Mouse (Mus musculus) heart, postnatal 25 days (tissue): ENCODE measurements at regions not wholly inside any gene's neighbourhood (a gene's known extent, or its start where the extent isn't known, plus 50 kb on each side); places are given as distances from the start of the nearest gene placed in this dataset.
A peak's percentile ranks its signal among the peaks of the same experiment; 100 is the strongest.

Experiments
- DNase-seq: peaks from one replicate; pipeline ENCODE4 v3.0.0; 2022; ENCODE audit warnings: low spot score
- intact Hi-C: fragments of 180-260 bp; cut with DNase I; formaldehyde crosslinking; loops from one replicate; pipeline ENCODE4 v1.15.1; 2025

DNA sequence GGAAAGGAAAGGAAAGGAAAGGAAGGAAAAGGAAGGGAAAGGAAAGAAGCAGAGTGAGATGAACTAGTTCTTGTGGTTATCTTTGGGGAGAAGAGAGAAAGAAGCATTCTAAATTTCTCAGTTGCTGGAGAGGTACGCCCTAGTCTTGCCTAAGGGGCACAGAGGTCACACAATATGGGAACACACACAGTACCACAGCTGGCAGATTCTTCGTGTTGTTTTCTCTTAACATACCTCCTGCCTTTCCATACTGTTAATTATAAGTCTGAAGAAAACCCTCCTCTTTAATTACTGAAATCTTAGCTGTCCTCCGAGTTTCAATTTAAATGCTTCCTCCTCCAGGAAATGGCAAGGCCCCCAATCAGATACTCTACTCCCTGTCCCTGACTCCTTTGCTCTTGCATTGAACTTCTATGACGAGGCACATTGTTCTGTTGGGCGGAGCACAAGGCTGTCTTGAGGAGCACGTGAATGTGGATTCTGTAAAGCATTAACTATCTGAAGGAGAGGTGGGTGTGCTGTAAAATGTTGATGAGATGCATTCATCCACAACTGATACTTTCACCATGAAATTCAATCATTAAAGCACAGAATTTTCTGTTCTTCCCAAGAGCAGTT, 234.2 kb upstream of the Gm5148 start:
- no peak for DNase-seq
- intact Hi-C loops, result loop anchor here (10.0 kb wide), 1 partner anchor 484 kb away; no protein-coding TSS in a partner anchor

DNA sequence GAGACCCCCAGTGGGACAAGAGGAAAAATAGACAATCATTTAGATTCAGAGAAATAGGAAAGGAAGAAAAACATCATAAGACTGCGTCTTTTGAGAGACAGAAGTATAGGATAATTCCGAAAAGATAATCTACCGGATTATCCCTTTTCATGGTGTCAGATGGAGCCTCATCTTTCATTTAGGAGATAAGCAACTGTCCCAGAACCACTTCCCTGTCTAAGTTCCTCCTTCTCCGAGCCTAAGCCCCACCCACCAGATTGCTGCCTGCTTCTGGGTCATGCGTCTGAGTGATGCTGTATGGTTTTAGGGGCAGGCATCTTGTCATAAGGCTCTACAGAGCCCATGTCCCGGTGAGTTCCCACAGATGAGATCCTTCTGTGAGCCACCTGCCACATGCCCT, 232.3 kb upstream of the Gm5148 start:
- intact Hi-C loops, result loop anchor here (10.0 kb wide), 1 partner anchor 482 kb away; no protein-coding TSS in a partner anchor
- DNase-seq, result no peak

DNA sequence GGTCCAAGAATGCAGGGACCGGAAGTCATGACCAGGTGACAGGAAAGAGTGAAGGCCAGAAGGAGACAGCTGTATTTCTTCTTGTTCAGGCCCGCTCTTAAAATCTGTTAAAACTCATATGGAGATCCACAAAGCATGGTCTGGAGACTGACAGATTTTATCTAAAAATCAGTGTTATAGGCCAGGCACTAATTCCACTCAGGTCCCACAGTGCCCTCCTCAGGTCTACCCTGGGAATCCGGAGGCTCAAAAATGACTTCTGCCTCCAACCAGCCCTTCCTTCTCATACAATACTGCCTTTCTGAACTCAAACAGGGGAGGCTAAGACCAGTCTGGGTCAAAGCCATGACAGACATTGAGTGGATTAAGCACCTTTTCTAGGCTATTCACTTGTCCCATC, 228.6 kb upstream of the Gm5148 start:
- DNase-seq, result no peak
- intact Hi-C loops, result loop anchor here (5.0 to 10.0 kb wide), 2 partner anchors 316 to 478 kb away; partner anchors contain the start of gene Spry1

DNA sequence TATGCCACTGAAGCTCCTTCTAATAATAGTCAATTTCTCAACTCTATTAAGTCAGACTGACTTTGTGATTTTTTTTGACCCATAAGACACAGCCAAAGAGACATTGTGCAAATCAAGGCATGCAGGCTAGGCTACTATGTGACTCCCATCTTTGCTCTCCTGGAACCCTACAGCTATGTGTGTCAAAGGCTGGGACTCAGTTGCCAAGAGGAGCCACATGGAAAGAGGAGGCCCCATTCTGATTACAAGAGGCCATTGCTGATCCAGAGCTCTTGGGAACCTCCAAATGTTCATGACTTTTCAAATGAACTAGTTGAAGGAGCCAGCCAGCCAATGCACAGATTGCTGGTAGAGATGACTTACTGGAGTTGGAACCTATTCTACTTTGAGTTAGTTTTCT, 228.0 kb upstream of the Gm5148 start:
- intact Hi-C loops, result loop anchor here (5.0 to 10.0 kb wide), 2 partner anchors 315 to 477 kb away; partner anchors contain the start of gene Spry1
- DNase-seq, result no peak

DNA sequence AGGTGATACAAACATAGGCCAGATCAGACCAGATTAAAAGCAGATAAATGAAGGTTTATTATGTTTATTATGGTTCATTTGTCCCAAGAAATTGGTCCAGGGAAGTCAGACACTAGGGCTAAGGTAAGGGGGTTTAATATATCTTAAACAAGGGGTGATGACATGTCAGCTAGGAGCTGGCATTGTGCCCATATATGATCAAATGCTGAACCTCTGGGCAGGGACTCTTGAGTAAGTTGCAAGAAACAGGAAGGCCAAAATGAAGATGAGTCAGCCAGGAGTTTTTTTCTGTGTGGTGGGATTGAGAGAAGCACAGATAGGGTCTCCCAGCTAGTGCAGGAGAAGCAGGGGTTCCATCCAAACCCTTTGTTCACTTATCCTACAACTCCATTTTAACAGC, 219.4 kb upstream of the Gm5148 start:
- intact Hi-C loops, result no loop called here
- DNase-seq, result no peak

DNA sequence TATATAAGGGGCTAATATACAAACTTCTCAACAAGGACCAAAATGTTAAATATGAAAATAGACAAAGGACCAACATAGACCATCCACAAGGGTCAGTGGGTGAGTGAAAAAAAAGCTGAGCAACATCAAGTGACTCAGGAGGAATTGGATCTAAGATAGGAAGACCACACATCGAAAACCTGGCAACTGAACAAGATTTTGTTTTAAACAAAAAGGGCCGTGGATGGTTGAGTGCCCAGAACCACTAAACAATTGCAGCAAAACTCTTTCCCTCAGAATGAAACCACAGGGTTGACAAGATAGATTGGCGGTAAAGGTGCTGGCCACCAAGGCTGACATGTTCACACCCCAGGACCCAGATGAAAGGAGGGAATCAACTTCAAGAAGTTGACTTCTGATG, 215.7 kb upstream of the Gm5148 start:
- intact Hi-C loops, result no loop called here
- no peak for DNase-seq

DNA sequence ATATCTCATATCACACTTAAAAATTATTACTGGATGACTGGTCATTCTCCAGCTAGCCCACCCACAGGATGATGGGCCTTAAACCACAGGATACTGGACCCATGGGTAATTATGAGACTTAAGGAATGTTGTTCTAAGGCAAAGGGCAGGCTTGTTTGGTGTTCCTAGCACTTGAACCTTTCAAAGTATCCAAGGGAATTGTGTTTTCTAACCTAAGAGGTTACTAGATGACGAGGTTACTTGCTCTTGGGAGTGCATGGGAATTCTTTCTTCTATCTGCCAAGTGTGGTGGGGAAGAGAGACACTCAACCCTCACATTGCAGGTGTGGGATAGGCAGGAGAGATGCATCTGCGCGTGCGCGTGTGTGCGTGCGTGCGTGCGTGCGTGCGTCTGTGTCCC, 214.6 kb upstream of the Gm5148 start:
- intact Hi-C loops, result loop anchor here (5.0 kb wide), 2 partner anchors 38 to 172 kb away; no protein-coding TSS in a partner anchor
- DNase-seq, result no peak

DNA sequence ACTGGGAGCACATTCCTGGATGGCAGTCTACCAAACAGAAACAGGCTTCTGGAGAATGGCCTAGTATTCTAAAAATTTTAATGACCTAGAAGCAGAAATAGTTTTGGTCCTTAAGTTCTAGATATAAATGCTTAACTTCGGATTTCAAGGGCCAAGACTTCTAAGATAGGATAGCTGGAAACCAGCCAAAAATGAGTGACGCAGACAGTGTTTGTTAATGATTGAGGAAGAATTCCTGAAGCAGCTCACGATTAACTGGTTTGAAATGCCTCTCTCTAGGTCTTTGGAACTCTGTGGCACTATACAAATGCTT, 213.9 kb upstream of the Gm5148 start:
- no peak for DNase-seq
- intact Hi-C loops, result loop anchor here (5.0 kb wide), 2 partner anchors 39 to 171 kb away; no protein-coding TSS in a partner anchor

DNA sequence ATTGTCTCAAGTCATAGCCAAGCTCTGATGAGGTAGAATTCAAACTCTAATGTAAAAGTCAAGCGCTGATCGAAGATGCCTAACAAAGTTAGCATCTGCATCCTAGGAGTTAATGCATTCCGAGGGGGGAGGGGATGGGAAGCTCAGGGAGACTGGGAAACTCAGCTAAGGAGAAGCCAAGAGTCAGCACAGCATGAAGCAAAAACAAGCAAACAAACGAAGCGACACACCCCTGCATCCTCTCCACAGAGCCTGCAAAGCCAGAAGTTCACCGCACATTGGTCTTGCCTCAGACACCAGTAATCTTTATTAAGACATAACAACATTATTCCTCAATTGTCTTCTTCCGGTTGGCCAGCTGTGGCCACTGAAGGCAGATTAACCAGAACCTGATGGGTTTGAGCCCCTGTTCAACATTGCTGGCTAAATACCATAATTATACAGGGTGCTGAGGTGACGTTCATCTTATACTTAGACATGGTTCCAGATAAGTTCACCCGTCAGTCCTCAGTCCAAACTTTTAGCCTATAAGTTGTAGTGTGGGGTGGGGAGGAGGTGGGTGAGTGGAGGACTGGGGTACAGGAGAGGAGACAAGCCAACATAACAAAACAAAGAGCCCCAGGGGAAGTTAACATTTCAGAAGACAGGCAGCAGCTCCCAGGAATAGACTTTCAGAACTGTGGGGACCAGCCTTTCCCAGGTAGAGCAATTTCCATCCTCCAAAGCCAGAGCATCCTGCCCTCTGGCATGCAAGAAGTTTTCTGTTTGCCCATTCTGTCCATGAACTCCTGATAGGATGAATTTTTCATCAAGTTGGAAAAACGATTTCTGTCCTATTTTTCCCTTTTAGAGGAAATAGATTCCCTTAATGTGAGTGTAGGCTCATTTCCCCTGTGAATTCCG, 213.3 kb upstream of the Gm5148 start:
- no peak for DNase-seq
- intact Hi-C loops, result loop anchor here (5.0 kb wide), 2 partner anchors 40 to 170 kb away; no protein-coding TSS in a partner anchor

DNA sequence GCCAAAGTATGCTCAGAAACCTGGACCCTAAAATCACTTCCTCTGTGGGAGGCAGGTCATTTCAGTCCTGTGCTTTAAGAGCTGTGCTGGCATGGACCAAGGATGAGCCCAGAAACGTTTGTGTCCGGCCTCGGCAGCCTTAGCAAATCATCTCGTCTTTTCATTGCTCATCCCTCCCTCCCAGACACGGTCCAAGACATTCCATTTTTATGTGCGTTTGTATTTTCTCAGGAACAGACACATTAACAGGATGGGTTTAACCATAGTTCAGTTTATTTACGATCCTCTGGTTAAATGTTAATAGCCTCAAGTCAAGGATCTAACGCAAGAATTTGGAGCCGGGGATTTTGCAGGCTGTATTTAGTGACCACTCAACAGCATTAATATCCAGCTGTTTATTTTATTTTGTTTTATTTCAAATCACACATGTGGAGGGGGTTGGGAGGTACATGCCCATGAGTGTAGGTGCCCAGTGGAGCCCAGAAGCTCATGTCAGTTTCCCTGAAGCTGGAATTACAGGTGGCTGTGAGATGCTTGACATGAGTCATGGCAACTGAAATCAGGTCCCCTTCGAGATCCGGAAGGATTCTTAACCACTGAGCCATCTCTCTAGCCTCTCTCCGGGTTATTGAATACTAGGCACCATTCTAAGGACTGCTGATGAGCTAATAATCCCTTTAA, 212.1 kb upstream of the Gm5148 start:
- intact Hi-C loops, result loop anchor here (5.0 kb wide), 2 partner anchors 41 to 169 kb away; no protein-coding TSS in a partner anchor
- no peak for DNase-seq

DNA sequence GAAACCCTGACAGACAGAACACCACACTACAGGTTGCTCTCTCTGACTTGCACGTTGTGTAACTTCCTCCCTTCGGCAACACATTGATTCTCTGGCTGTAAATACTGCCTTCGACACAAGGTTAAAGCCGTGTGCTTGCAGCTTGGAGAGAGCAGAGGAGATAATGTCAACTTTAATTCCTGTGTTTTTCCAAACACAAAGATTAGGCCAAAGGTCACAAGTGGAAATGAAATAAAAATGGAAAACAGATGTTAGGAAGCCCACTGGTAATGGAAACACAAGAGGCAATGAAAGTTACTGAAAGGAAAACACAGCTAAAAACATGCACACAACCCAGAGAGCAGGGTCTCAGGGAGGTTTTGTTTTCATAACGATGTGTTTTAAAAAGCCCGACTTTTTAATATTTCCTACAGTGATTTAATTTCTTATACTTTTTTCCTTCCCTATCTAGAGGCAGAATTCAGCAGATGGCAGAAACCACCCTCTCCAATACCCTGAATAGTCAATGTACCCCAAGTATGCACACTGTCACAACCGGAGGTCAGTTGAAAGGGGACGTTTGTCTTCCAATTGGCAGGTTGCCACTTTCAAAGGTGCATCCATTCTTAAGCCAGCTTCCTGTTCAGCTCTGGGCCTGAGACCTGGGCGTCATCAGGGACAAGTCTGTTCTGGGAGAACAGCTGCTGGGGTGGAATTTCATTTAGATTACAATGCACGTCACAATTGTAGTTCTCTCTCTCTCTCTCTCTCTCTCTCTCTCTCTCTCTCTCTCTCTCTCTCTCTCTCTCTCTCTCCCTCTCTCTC, 210.8 kb upstream of the Gm5148 start:
- peak; percentile 33 for DNase-seq
- intact Hi-C loops, result loop anchor here (5.0 kb wide), 2 partner anchors 42 to 168 kb away; no protein-coding TSS in a partner anchor

DNA sequence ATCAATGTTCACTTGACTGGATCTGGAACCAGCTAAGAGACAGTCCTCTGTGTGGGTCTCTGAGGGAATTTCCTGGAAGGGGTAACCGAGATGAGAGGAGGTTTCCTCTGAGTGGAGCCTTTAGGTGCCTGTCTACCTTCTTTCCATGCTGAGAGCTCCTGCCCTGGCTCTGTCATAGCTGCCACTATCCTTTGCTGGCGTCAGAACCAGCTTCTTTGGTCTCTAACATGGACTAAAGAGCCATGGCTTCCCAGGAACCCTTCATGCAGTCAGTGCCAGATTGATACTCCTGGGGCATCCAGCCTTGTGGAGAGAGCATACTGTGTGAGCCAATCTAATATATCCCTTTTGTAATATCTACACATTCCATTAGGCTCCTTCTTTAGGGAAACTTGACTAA, 209.9 kb upstream of the Gm5148 start:
- DNase-seq, result no peak
- intact Hi-C loops, result no loop called here

DNA sequence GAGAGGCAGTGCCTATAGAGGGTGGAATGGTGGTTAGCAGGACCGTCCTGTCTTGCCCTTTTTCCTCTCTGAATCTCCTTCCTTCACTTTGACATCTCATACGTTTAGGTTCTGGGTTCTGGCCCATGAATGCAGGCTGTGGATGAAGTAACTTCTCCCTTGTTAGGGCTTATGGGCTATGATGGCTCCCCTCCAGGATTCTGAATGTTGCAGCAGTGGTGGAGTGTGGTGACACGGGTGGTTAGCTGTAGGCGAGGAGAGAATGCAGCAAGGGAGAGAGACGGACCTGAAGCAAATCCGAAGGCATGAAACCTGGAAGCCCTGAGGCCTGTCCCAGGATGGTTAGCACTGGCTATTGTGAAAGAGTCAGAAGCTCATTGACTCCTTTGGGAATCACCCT, 204.4 kb upstream of the Gm5148 start:
- DNase-seq, result no peak
- intact Hi-C loops, result no loop called here

DNA sequence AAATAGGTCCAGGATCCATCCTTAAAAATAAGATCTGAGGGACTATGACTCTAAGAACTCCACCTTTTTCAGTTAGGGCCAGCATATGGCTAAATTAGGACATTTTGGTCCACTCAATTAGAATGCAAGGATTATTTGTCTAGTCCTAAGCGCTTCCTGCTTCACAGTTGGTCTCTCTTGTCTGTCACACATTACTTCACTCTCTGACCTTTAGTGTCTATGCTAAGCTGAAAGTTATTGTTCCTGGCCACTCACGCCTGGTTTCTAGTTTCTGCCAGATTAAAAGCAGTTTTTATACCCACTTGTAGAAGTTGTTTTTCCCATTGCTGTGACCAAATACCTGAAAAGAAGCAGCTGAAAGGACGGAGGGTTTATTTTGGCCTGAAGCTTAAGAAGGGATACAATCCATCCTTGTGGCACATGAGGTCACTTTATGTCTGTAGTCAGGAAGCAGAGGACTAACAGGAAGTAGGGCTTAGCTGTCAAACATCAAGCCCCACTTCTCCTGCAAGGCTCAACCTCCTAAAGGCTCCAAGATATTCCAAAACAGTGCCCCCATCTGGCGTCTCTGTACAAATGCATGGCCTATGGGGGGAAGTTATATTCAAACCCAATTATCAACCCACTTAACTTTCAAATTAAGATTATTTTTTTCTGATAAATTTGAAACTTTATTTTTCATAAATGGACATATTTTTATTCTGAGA, 195.3 kb upstream of the Gm5148 start:
- no peak for DNase-seq
- intact Hi-C loops, result no loop called here

DNA sequence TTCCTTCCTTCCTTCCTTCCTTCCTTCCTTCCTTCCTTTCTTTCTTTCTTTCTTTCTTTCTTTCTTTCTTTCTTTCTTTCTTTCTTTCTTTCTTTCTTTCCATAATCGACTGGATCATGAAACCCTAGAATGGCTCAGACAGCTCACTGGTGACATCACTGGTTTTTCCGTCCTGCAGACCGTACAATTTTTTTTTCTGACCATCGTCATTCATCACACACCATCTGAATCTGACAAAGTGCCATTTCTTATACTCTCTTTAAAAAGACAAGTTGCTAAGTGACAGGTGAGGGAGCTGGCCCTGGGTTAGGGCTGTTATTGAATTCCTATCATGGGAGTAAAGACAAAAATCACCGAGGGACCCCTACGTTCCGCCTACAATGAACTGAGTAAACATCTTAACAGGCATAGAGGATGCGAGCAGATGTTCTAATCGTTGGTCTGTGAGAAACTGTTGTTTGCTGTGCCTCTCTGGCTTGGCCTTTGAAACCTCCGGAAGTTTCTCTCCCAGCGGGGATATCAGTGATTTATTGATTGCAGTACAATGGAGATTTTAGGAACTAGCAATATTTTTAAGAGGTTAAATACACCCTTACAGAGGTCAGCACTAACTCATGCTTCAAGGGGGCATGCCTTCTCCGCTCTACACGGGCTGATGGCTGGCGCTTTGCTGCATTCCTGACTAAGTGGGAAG, 192.6 kb upstream of the Gm5148 start:
- intact Hi-C loops, result no loop called here
- DNase-seq, result no peak

DNA sequence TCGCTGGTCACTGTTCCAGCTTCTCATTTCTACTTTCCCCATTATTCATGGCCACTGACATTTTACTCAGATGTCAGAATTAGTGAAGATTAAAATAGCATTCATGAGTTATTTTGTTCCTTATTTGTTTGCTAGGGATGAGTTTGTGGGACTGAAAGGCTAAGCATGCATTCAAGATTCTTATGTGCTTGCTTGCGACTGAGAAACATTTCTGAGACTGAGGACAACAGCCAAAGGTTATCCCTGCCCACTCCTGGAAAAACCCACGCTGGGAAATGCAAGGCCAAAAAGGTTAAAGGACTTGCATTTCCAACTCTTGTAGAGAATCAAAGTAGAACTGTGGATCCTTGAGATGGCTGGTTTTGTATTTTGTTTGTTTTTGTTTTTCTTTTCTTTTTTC, 192.0 kb upstream of the Gm5148 start:
- intact Hi-C loops, result no loop called here
- no peak for DNase-seq

DNA sequence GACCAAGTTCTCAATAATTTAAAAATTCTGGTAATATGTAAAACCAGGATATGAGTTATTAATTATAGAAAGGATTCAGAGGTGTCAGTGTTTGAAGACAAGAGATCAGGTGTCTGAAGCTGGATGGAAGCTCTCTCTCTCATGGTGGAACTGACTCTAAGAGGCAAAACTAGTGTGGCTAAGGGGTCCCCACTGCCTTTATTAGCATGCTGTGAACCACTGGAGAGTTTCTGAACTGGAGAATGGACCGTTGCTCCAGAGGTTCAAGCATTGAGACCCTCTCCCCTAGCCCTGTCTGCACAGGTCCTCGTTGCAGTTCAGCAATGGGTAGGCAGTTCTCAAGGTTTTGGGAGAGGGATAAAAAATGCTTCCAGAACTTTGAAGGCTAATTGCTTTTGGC, 191.4 kb upstream of the Gm5148 start:
- intact Hi-C loops, result no loop called here
- DNase-seq, result no peak

DNA sequence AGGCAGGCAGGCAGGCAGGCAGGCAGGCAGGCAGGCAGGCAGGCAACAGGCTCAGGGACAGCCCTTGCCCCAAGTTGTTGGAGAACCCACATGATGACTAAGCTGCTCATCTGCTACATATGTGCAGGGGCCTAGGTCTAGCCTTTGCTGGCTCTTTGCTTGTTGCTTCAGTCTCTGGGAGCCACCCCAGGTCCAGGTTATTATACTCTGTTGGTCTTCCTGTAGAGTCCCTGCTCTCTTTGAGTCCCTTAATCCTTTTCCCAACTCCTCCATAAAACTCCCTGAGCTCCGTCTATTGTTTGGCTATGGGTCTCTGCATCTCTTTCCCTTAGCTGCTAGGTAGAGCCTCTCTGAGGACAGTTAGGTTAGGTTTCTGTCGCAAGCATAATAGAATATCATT, 189.8 kb upstream of the Gm5148 start:
- no peak for DNase-seq
- intact Hi-C loops, result no loop called here

DNA sequence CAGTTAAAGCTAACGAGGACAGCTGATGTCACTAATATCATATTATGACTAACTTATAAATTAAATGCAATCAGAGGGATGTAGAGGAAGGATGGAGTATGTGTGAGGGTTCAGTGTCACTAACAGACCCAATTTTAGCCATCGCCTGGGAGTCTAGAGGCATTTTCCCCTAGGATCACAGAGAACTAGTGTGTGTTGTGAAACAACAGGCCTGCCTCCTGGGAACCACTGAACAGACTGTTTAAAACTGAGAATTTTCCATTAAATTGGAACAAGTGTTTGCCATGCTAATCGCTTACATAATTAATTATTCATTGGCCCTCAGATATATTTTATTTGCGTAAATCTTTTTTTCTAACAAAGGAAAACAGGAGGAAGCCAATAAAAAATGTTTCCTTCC, 185.5 kb upstream of the Gm5148 start:
- intact Hi-C loops, result no loop called here
- DNase-seq, result no peak
